Comparison of ENCODE assay signal across 22 mouse cellular contexts in genomic region chr2:101823821-101824220, GRCm38 (mm10). TPM values are rescaled to one million over a fixed set of nuclear protein-coding genes. Genes with fewer than 3 reads are reported as not detected.
DNase-seq lines count a peak whose midpoint lies in the region; ATAC-seq and TF ChIP-seq lines count a peak whose summit lies in the region.
"Had no signal": no experiment of that assay in that cellular context is flagged by ENCODE, and none has a peak within 500 bp of the region (broad histone marks: within the 10 kb centered on the region; RNA-seq: fewer than 3 reads in every experiment).

No protein-coding gene starts in this region.

- ATAC-seq in CD4-positive, CD25-positive, alpha-beta regulatory T cell, adult 4 months, result peak; percentile 20
- ATAC-seq: forebrain, embryonic 13.5 days; forebrain, embryonic 16.5 days; intestine, postnatal 0 days had no signal

- peaks cover 2% of the 10 kb centered on the region for H3K4me1 ChIP-seq in ES-Bruce4 (ENCODE audit: control insufficient read depth, insufficient read depth, low read length)
- H3K4me1 ChIP-seq: forebrain, embryonic 13.5 days; hindbrain, embryonic 12.5 days had no signal

- no peak for TF ChIP-seq POLR2A in ES-Bruce4 (IDR thresholded peaks at IDR 0.05; ENCODE audit: insufficient read depth, low read length)

- H3K9me3 ChIP-seq in ES-Bruce4 (replicated peaks; ENCODE audit: control insufficient read depth, insufficient read depth, low read length, poor library complexity, severe bottlenecking), result no peaks in the 10 kb centered on the region
- H3K9me3 ChIP-seq: forebrain, embryonic 10.5 days; forebrain, embryonic 13.5 days; heart, embryonic 10.5 days; heart, embryonic 13.5 days; hindbrain, embryonic 12.5 days; hindbrain, embryonic 15.5 days had no signal

- TF ChIP-seq EP300 in ES-Bruce4 (IDR thresholded peaks at IDR 0.05; ENCODE audit: insufficient read depth, low read depth, low read length), result no peak

- peak overlapping the region; percentile 48 for H3K27ac ChIP-seq in ES-Bruce4 (ENCODE audit: insufficient read depth, low read length)
- H3K27ac ChIP-seq: forebrain, embryonic 10.5 days; forebrain, embryonic 13.5 days; heart, embryonic 10.5 days; hindbrain, embryonic 12.5 days; hindbrain, embryonic 15.5 days had no signal

- peak overlapping the region; percentile 60; the same call in 1 of the 2 replicates for H3K9ac ChIP-seq in ES-Bruce4 (ENCODE audit: low read depth, poor library complexity, severe bottlenecking)
- H3K9ac ChIP-seq: forebrain, embryonic 13.5 days; heart, embryonic 13.5 days; hindbrain, embryonic 12.5 days; hindbrain, embryonic 15.5 days had no signal

- TF ChIP-seq CTCF in ES-Bruce4 (IDR thresholded peaks at IDR 0.05; ENCODE audit: low read depth, low read length), result no peak

- no peaks in the 10 kb centered on the region for H3K36me3 ChIP-seq in ES-Bruce4 (ENCODE audit: control insufficient read depth, insufficient read depth, low read length, poor library complexity, severe bottlenecking)
- H3K36me3 ChIP-seq: forebrain, embryonic 10.5 days; heart, embryonic 10.5 days; heart, embryonic 13.5 days; hindbrain, embryonic 12.5 days; hindbrain, embryonic 15.5 days had no signal

- DNase-seq in R1 (ENCODE audit: low read depth, low spot score), result peak; percentile 85
- DNase-seq in spleen, postnatal 4 days (ENCODE audit: low spot score in 2 of 2), result no peak
- no peak for DNase-seq in testis, postnatal 10 days (ENCODE audit: low spot score)
- DNase-seq in right cerebral cortex, postnatal 4 days, result no peak
- DNase-seq: adrenal gland, postnatal 10 days; adrenal gland, postnatal 36 days; cerebellum, adult 18-20 months; cerebellum, adult 9-10 months; cerebellum, postnatal 14 days; gastrocnemius, postnatal 25 days; heart, adult 2 months; heart, postnatal 14 days had no signal

- peak overlapping the region; percentile 72; the same call in 1 of the 2 replicates for H3K4me3 ChIP-seq in ES-Bruce4 (ENCODE audit: low read depth, low read length)
- H3K4me3 ChIP-seq: forebrain, embryonic 10.5 days; forebrain, embryonic 13.5 days; heart, adult 2 months; heart, embryonic 10.5 days; heart, embryonic 13.5 days; hindbrain, embryonic 12.5 days; hindbrain, embryonic 15.5 days had no signal

- no peaks in the 10 kb centered on the region for H3K27me3 ChIP-seq in ES-Bruce4 (ENCODE audit: control insufficient read depth, insufficient read depth, low read length, poor library complexity, severe bottlenecking)
- H3K27me3 ChIP-seq: forebrain, embryonic 13.5 days; heart, embryonic 13.5 days; hindbrain, embryonic 12.5 days; hindbrain, embryonic 15.5 days had no signal

RNA-seq across cellular contexts. Expression of gene Prr5l, which starts 59.0 kb away (rescaled TPM):
- 1 to 10 TPM; 1.5 to 3.1 TPM for polyA plus RNA-seq in CD4-positive, CD25-positive, alpha-beta regulatory T cell, adult 4 months (2017; shearing (Covaris generic))
- polyA plus RNA-seq in ES-Bruce4 (2011; ENCODE audit: insufficient read depth, insufficient read length, low read depth, missing spikeins), result 28.2 and 28.6 TPM in 2 replicates
